Mouse (Mus musculus): ENCODE results near the gene Sae1. TPM values are rescaled to one million over a fixed set of nuclear protein-coding genes. Genes with fewer than 3 reads are reported as not detected.

The Sae1 gene
- total RNA-seq, 2 experiments from 2014 or later, result 30.0 to 37.9 TPM

GRCm38 (mm10) chr7:16294837-16295236 is 92.8 kb downstream of the Sae1 start:
- intact Hi-C loops (cut with DNase I; ENCODE audit: low total_unique reads), result loop anchor here (5.0 kb wide), 1 partner anchor 87 kb away; no protein-coding TSS in a partner anchor
- peak; percentile 94 for DNase-seq

DNA sequence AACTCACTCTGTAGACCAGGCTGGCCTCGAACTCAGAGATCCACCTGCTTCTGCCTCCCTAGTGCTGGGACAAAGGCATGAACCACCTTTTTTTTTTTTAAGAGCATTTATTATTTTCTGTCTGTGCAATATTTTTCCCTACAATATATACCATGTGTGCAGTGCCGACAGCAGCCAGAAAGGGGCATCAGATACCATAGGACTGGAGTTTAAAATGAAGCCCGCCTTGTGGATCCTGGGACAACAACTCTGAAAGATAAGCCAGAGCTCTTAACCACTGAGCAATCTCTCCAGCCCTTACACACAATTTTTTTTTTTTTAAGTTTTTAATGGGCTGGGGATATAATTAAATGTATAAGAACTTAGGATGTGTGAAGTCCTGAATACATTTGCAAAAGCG is 93.3 kb downstream of the Sae1 start:
- no peak for DNase-seq

GRCm38 (mm10) chr7:16287791-16288190 is 99.8 kb downstream of the Sae1 start:
- intact Hi-C loops (cut with DNase I; ENCODE audit: low total_unique reads), result no loop called here
- no peak for DNase-seq

More for the DNA sequence above, 93.3 kb downstream of the Sae1 start:
- intact Hi-C loops (cut with DNase I; ENCODE audit: low total_unique reads), result loop anchor here (5.0 kb wide), 1 partner anchor 88 kb away; no protein-coding TSS in a partner anchor

DNA sequence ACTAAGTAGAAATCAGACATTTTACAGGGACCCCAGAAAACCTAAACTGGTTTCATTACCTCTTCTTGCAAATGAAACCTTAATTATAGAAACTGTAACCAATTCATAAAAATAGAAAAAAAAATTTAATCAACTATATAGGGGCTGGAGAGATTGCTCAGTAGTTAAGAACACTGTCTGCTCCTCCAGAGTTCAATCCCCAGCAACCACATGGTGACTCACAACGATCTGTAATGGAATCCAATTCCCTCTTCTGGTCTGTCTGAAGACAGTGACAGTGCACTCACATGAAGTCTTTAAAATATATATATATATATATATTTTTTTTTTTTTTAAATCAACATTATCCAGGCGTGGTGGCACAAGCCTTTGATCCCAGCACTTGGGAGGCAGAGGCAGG is 100.6 kb downstream of the Sae1 start:
- intact Hi-C loops (cut with DNase I; ENCODE audit: low total_unique reads), result no loop called here
- DNase-seq, result no peak

- intact Hi-C loops (cut with DNase I; ENCODE audit: low total_unique reads), result no loop called here
Observed at GRCm38 (mm10) chr7:16286026-16286961, 101.3 kb downstream of the Sae1 start, which contains the start of gene Ccdc9. TSS of gene Ccdc9 (minus strand) at chr7:16286795.

DNA sequence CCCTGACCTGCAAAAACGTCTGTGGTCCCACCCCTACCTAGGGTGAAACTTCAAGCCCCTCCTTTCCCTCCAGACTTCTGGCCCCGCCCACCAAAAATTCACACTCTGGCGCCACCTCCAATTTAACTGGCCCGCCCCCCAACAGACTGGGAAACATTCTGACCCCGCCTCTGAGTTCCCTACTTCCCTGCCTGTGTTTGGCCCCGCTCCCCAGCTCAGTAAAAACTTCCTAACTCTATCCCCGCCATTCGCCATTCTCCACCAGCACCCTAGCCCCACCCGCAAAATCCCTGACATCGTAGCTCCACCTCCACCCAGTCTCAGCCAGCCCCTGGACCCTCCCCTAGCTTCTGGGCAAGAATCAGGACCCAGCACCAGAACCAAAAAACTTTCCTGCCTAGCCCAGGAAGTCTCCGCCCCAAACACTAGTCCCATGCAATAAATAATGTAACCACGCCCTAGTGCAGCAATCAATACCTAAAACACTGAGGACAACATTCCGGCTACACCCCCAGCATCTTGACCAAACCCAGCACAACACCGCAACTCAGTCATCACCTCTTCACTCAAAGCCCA is 102.1 kb downstream of the Sae1 start:
- DNase-seq, result peak; percentile 80
- intact Hi-C loops (cut with DNase I; ENCODE audit: low total_unique reads), result no loop called here

More at GRCm38 (mm10) chr7:16286026-16286961, 101.3 kb downstream of the Sae1 start, which contains the start of gene Ccdc9:
- peak; percentile 100 for DNase-seq

- DNase-seq, result no peak
- intact Hi-C loops (cut with DNase I; ENCODE audit: low total_unique reads), result no loop called here
Observed at GRCm38 (mm10) chr7:16284904-16285303, 102.7 kb downstream of the Sae1 start.

GRCm38 (mm10) chr7:16284001-16284400 is 103.6 kb downstream of the Sae1 start:
- intact Hi-C loops (cut with DNase I; ENCODE audit: low total_unique reads), result no loop called here

DNA sequence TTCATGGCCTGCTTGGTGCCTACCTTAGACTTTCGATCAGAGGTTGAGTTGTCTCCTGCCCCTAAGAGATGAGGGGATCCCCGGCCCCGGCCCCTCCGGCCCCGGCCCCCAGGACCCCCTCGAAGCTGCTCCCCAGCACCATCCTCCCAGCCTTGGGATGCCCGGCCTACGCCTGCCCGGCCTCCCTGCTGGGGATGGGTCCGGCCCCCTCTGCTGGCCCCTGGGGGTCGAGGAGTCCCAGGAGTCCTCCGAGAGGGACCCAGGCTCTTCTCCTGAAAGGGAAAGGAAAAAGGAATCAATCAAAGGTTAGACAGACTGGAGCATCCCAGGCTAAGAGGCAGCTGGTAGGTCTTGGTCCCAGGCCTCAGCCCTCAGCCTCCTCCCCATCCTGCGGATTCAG is 105.3 kb downstream of the Sae1 start:
- intact Hi-C loops (cut with DNase I; ENCODE audit: low total_unique reads), result no loop called here
- DNase-seq, result no peak

More at GRCm38 (mm10) chr7:16284001-16284400, 103.6 kb downstream of the Sae1 start:
- DNase-seq, result no peak

DNA sequence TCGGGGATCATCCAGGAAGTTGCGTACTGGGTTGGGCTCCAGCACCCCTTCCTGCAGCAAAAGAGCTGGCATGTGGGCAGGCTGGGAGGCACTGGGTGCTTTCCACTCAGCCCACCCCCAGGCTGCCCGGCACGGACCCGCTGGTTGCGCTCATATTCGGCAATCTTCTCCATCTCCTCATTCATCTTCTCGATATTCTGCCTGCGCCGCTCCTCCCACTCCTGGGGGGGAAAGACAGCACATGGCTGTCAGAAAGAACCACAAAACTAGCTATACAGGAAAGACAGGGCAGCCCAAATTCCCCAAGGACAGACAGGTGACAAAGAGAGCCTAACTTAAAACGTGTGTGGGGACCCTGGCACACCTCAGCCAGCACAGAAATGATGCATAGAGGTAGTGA is 106.9 kb downstream of the Sae1 start:
- no peak for DNase-seq
- intact Hi-C loops (cut with DNase I; ENCODE audit: low total_unique reads), result no loop called here

DNA sequence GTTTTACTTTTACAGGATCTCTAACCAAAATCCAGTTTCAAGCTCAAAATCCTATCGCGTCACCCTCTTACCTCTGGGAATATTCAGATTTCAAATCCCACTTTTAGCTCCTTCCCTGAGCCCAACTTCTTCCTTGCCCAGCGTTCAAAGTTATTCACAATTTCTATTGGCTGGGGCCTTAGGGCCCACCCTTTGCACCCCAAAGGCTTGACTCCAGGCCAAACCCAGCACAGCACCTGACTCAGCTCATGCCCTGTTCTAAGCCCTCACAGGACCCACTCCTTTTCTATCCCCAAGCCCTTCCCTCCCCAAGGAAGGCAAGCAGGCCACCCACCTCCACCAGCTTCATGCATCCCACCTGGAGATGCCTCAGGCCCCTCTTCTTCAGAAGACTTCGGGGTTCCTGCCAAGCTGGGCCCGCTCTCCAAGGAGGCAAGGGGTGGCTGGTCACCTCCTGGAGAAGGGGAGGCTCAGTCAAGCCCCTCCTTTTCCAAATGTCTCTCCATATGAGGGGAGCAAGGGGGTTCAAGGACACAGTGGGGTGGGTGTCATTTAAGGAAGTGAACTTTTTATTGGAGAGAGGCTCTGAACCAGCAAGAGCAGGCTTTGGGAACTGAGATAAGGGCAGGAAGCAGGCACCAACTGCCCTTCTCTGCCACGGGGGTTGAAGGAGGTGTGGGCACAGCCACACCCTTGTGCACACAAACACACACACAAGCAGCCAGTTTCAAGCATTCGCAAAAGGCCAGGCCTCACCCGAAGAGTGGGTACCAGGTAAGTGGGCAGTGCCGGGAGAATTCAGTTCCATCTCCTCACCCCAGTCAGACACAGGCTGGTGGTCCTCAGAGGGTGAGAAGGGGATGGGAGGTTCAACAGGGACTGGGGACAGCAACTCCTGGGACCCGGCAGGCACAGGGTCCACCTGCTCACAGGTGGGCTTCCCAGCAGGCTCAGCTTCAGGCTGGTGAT is 112.4 kb downstream of the Sae1 start:
- DNase-seq, result no peak
- intact Hi-C loops (cut with DNase I; ENCODE audit: low total_unique reads), result no loop called here

GRCm38 (mm10) chr7:16273766-16274140 is 113.9 kb downstream of the Sae1 start:
- DNase-seq, result peak; percentile 67
- intact Hi-C loops (cut with DNase I; ENCODE audit: low total_unique reads), result no loop called here

DNA sequence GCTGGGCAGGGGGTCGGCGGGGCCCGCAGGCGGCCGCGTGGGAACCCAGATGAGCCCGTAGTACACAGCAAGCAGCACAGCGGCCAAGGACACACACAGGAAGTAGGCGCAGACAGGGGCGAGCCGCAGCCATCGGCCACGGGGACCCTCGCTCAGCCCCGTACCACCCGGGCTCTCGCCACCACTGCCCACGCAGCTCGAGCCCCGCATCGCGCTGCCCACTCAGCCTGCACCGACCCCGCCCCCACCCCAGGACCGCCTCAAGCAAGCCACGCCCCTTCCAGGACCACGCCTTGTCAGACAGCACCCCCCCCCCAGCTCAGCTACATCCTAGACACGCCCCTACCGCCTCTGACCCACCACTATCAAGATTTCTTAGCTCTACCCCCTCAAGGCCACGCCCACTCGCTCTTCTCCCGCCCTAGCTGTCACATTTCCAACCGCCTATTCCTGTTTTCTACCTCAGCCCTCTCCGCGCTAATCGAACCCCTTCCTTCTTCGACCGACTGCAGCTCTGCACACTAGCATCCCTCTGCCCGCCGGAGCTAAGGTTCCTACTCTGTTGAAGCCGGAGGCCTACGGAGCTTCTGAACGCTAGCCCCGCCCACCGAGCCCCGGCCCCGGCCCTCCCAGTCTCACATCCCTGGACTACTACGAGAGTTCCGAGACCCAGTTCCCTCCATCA is 114.4 kb downstream of the Sae1 start, which contains the start of gene Inafm1:
Inafm1 (minus strand) TSS at position 537 of the 685 bp plus-strand sequence.
- intact Hi-C loops (cut with DNase I; ENCODE audit: low total_unique reads), result no loop called here
- DNase-seq, result peak; percentile 88

DNA sequence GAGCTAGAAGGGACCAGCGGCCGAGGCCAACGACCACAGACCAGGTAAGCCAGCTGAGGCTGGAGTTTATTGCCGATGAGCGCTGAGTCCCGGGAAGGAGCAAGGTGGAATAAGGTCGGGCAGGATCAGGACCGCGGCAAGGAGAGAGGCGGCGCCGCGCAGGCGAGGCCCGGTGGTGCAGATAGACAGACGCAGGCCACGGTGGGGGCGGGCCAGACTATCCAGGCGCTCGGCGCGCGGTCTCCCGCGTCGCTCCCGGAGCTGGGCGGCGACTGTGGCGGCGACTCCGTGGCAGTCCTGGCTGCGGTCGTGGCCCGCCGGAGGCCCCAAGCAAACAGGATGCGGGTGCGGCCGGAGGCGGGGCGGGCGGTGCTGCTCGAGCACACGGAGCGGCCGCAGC is 114.9 kb downstream of the Sae1 start:
- intact Hi-C loops (cut with DNase I; ENCODE audit: low total_unique reads), result no loop called here
- peak; percentile 75 for DNase-seq

DNA sequence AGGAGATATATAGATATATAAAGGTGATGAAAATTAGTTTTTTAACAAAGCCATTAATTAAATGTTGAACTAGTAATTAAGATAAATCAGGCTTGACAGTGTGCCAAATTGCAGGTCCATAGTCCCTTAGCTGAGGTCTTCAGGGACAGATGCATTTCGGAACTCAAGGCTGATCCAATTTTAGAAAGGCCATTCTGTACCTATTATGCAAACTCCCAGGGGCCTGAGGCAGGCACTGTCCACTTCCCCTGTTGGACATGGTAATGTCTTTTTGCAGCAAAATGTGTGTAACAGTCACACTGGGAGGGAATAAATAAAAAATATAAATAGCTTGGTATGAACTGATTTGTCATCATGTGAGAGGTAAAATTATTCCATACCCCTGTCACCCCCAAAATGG is 116.5 kb downstream of the Sae1 start:
- DNase-seq, result no peak
- intact Hi-C loops (cut with DNase I; ENCODE audit: low total_unique reads), result no loop called here

Data from gastrocnemius, postnatal 14 days (tissue).